Mouse (Mus musculus): Measurements from ENCODE around the gene Cdh1. TPM values are rescaled to one million over a fixed set of nuclear protein-coding genes. Genes with fewer than 3 reads are reported as not detected.
A peak's percentile ranks its signal among the peaks of the same experiment; 100 is the strongest.

Gene Cdh1
- polyA plus RNA-seq, 1 experiment from 2014 or later, result 0.19 TPM

DNA sequence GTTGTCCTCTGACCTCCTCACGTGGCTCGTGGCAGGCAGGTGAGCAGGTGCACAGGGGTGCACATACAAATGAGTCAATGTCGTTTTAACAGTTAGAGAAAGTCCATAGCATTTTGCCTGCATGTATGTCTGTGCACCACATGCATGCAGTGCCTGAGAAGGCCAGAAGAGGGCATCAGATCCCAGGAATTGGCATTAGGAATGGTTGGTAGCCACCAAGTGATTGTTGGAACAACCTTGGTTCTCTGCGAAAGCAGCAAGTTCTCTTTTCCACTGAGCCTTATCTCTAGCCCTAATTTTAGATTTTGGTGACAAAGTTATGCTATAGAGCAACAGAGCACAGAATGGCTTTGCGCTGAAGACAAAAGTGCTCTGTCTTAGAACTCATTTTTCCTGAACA lies 96.4 kb downstream of the Cdh1 start:
- no peaks in the 10 kb centered on the region for H3K9me3 ChIP-seq (ENCODE audit: control insufficient read depth, low read length)
- no peak overlapping the region for H3K27ac ChIP-seq (ENCODE audit: low read depth, low read length)
- H3K36me3 ChIP-seq (ENCODE audit: control insufficient read depth, insufficient read depth, low read length), result peaks cover 8% of the 10 kb centered on the region
- H3K4me1 ChIP-seq (ENCODE audit: control insufficient read depth, insufficient read depth, low read length), result no peaks in the 10 kb centered on the region
- no peak overlapping the region for H3K9ac ChIP-seq (replicated peaks; ENCODE audit: low read depth, low read length)
- no peak overlapping the region for H3K4me2 ChIP-seq (ENCODE audit: low read depth, low read length)
- WGBS, result 75% methylated on average over 5 of the region's 5 CpGs
- no peak overlapping the region for H3K4me3 ChIP-seq (ENCODE audit: low read depth, low read length)
- no peaks in the 10 kb centered on the region for H3K27me3 ChIP-seq (ENCODE audit: control insufficient read depth, insufficient read depth, low read length)
- no peak for ATAC-seq (ENCODE audit: low read depth)

DNA sequence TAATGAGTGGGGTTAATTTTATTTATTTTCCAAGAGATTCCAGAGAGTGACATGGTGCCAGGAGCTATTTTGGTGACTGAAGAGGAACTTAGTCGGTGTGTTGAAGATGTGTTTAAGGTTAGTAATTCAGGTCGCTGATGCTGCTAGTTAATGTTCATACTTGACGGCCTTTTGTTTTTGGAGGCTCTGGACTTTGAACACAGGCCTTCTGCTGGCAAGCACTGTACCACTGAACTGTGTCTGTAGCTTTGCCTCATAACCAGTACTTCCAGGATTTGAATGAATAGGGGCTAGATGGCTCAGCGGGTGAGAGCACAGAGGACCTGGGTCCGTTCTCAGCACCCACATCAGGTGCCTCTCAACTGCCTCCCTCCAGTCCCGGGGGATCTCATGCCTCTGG lies 97.0 kb downstream of the Cdh1 start:
- no peak for ATAC-seq (ENCODE audit: low read depth)
- no peak overlapping the region for H3K27ac ChIP-seq (ENCODE audit: low read depth, low read length)
- no peak overlapping the region for H3K4me2 ChIP-seq (ENCODE audit: low read depth, low read length)
- no peak overlapping the region for H3K9ac ChIP-seq (replicated peaks; ENCODE audit: low read depth, low read length)
- H3K36me3 ChIP-seq (ENCODE audit: control insufficient read depth, insufficient read depth, low read length), result peaks cover 8% of the 10 kb centered on the region
- 95% methylated on average over 6 of the region's 6 CpGs for WGBS
- H3K4me1 ChIP-seq (ENCODE audit: control insufficient read depth, insufficient read depth, low read length), result no peaks in the 10 kb centered on the region
- no peaks in the 10 kb centered on the region for H3K27me3 ChIP-seq (ENCODE audit: control insufficient read depth, insufficient read depth, low read length)
- H3K9me3 ChIP-seq (ENCODE audit: control insufficient read depth, low read length), result no peaks in the 10 kb centered on the region
- H3K4me3 ChIP-seq (ENCODE audit: low read depth, low read length), result no peak overlapping the region

DNA sequence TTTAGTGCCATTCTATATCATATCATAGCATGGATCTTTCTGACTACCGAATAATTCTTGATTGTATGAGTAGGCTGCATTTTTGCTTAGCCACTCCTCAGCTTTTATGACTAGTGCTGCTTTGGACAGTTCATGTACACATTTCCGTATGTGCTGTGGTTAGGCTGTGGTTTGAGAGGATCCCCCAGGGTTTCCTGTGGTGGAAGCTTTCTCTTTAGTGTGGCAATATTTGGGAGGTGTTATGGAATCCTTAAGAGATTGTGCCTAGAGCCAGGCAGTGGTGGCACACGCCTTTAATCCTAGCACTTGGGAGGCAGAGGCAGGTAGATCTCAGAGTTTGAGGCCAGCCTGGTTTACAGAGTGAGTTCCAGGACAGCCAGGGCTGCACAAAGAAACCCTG lies 98.2 kb downstream of the Cdh1 start:
- Histone ChIP-seq H3K36me3 (ENCODE audit: control insufficient read depth, insufficient read depth, low read length) (peaks cover 8% of the 10 kb centered on the region), H3K4me1 (ENCODE audit: control insufficient read depth, insufficient read depth, low read length) (no peaks in the 10 kb centered on the region), H3K9me3 (ENCODE audit: control insufficient read depth, low read length) (no peaks in the 10 kb centered on the region), H3K27me3 (ENCODE audit: control insufficient read depth, insufficient read depth, low read length) (no peaks in the 10 kb centered on the region), H3K4me3 (ENCODE audit: low read depth, low read length) (no peak overlapping the region), H3K4me2 (ENCODE audit: low read depth, low read length) (no peak overlapping the region), H3K27ac (ENCODE audit: low read depth, low read length) (no peak overlapping the region), H3K9ac (replicated peaks; ENCODE audit: low read depth, low read length) (no peak overlapping the region)
- WGBS, result 87% methylated on average over 3 of the region's 3 CpGs
- no peak for ATAC-seq (ENCODE audit: low read depth)

DNA sequence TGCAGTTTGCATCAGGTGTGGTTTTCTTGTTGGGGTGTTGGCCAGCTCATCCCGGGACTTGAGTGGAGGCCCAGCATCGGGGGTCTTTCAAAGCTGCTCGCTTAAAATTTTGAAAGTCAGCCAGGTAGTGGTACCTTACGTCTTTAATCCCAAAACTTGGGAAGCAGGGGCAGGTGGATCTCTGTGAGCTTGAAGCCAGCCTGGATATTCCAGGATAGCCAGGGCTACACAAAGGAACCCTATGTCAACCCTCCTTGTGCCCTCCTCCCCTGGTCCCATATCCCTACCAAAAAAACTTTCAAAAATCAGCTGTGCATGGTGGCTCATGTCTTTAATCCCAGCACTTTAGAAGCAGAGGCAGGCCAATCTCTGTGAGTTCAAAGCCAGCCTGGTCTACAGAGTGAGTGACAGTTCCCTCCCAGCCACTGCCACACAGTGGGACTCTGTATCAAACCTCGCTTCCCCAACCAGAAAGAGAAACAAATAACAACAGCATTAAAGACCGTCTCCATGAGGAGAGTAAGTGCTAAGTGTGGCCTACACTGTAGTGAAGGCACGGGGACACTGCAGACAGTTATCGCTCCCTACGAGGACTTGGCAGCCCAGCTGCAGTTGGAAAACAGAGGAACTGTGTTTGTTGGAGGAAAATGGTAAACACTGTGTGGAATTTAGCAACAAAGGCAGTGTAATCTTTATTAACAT lies 101.2 kb downstream of the Cdh1 start:
- no peak for ATAC-seq (ENCODE audit: low read depth)

DNA sequence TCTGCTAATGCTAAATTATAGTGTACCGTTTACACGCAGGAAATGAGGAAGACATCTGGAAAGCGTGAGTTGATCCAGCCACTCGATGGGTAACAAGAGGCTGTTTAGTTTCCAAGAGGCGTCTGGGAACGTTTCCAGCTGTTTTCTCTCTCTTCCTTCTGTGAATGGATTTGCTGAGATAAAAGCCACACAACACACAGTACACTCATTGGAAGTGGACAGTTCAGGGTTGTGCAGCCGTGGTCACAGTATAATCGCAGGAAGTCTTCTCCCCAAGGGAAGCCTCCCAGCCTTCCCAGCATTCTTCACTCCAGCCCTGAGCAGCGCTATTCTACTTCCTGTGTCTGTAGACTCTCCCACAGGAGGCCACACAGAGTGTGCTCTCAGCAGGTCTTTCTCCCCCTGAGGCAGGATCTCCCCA lies 101.8 kb downstream of the Cdh1 start:
- peak overlapping the region; percentile 58; the same call in 1 of the 2 replicates for H3K27ac ChIP-seq (ENCODE audit: low read depth, low read length)
- ATAC-seq (ENCODE audit: low read depth), result no peak
- no peak overlapping the region for H3K9ac ChIP-seq (replicated peaks; ENCODE audit: low read depth, low read length)
- 54% methylated on average over 9 of the region's 9 CpGs for WGBS
- H3K9me3 ChIP-seq (ENCODE audit: control insufficient read depth, low read length), result no peaks in the 10 kb centered on the region
- no peaks in the 10 kb centered on the region for H3K4me1 ChIP-seq (ENCODE audit: control insufficient read depth, insufficient read depth, low read length)
- H3K36me3 ChIP-seq (ENCODE audit: control insufficient read depth, insufficient read depth, low read length), result no peaks in the 10 kb centered on the region
- H3K4me2 ChIP-seq (ENCODE audit: low read depth, low read length), result no peak overlapping the region
- no peak overlapping the region for H3K4me3 ChIP-seq (ENCODE audit: low read depth, low read length)
- H3K27me3 ChIP-seq (ENCODE audit: control insufficient read depth, insufficient read depth, low read length), result no peaks in the 10 kb centered on the region

More for the DNA sequence above, 101.2 kb downstream of the Cdh1 start:
- H3K9ac ChIP-seq (replicated peaks; ENCODE audit: low read depth, low read length), result no peak overlapping the region
- peak overlapping the region; percentile 58; the same call in 1 of the 2 replicates for H3K27ac ChIP-seq (ENCODE audit: low read depth, low read length)
- H3K4me1 ChIP-seq (ENCODE audit: control insufficient read depth, insufficient read depth, low read length), result no peaks in the 10 kb centered on the region
- H3K9me3 ChIP-seq (ENCODE audit: control insufficient read depth, low read length), result no peaks in the 10 kb centered on the region
- H3K4me2 ChIP-seq (ENCODE audit: low read depth, low read length), result no peak overlapping the region
- no peaks in the 10 kb centered on the region for H3K27me3 ChIP-seq (ENCODE audit: control insufficient read depth, insufficient read depth, low read length)
- no peaks in the 10 kb centered on the region for H3K36me3 ChIP-seq (ENCODE audit: control insufficient read depth, insufficient read depth, low read length)
- 82% methylated on average over 9 of the region's 9 CpGs for WGBS
- no peak overlapping the region for H3K4me3 ChIP-seq (ENCODE audit: low read depth, low read length)

DNA sequence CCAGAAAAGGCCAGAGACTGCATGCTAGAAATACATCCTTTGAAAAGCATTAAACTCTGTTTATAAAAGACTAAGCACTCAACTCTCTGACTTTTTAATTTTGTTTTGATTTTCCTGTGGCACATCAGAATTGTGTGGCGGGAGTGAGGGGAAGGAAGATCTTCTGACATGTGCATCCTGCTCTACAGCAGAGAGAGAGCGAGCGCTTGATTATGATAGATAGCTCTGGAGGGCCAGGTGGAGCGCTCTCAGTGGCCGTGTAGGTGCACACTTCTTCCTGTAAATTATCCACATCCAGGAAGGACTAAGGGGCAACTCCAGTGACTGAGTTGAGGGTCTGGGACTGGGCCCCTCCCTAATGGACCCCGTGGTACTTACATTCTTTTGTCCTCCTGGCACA lies 103.0 kb downstream of the Cdh1 start:
- WGBS, result 88% methylated on average over 6 of the region's 6 CpGs
- Histone ChIP-seq H3K27ac (ENCODE audit: low read depth, low read length) (no peak overlapping the region), H3K9ac (replicated peaks; ENCODE audit: low read depth, low read length) (no peak overlapping the region), H3K4me3 (ENCODE audit: low read depth, low read length) (no peak overlapping the region), H3K4me2 (ENCODE audit: low read depth, low read length) (no peak overlapping the region), H3K36me3 (ENCODE audit: control insufficient read depth, insufficient read depth, low read length) (no peaks in the 10 kb centered on the region), H3K4me1 (ENCODE audit: control insufficient read depth, insufficient read depth, low read length) (no peaks in the 10 kb centered on the region), H3K9me3 (ENCODE audit: control insufficient read depth, low read length) (no peaks in the 10 kb centered on the region), H3K27me3 (ENCODE audit: control insufficient read depth, insufficient read depth, low read length) (no peaks in the 10 kb centered on the region)
- ATAC-seq (ENCODE audit: low read depth), result no peak

DNA sequence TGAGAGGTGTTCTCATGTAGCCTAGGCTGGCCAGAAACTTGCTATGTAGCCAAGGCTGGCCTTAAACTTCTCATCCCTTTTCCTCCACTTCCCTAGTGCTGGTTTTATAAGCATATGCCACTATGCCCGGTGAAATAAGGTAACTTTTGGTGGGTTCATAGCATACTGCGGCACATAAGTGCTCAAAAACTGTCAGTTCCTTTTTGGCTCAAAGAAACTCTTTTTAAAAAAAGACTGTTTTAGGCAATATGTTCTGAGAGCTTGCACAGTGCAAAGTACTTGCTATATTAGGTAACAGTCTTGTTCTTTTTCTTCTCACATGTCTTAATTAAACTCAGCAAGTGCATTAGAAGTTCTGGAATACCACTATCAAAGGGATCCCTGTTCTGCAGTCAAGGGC lies 106.9 kb downstream of the Cdh1 start:
- H3K27ac ChIP-seq (ENCODE audit: low read depth, low read length), result no peak overlapping the region
- H3K36me3 ChIP-seq (ENCODE audit: control insufficient read depth, insufficient read depth, low read length), result no peaks in the 10 kb centered on the region
- no peak for ATAC-seq (ENCODE audit: low read depth)
- H3K4me1 ChIP-seq (ENCODE audit: control insufficient read depth, insufficient read depth, low read length), result no peaks in the 10 kb centered on the region
- 100% methylated on average over 2 of the region's 2 CpGs for WGBS
- no peak overlapping the region for H3K4me2 ChIP-seq (ENCODE audit: low read depth, low read length)
- H3K9ac ChIP-seq (replicated peaks; ENCODE audit: low read depth, low read length), result no peak overlapping the region
- H3K9me3 ChIP-seq (ENCODE audit: control insufficient read depth, low read length), result no peaks in the 10 kb centered on the region
- no peak overlapping the region for H3K4me3 ChIP-seq (ENCODE audit: low read depth, low read length)
- H3K27me3 ChIP-seq (ENCODE audit: control insufficient read depth, insufficient read depth, low read length), result no peaks in the 10 kb centered on the region

DNA sequence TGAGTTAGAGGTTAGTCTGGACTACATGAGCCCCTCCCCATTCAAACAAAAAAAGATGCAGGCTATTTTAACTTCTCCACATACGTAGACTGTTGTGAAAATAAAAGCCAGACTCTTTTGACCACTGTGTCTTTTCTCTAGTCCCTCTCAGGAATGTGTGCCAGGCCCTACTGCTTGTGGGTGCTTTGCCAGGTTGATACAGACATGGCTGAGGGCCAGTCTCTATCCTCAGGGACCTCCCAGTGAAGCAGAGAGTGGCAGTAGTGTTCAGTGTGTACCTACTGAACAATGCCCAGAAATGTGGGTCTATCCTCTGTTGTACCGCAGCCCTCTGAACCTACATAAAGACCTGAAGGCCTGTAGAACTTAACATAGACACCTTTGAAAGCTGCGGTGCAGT lies 109.3 kb downstream of the Cdh1 start:
- no peak overlapping the region for H3K27ac ChIP-seq (ENCODE audit: low read depth, low read length)
- no peak overlapping the region for H3K4me3 ChIP-seq (ENCODE audit: low read depth, low read length)
- no peak overlapping the region for H3K9ac ChIP-seq (replicated peaks; ENCODE audit: low read depth, low read length)
- no peaks in the 10 kb centered on the region for H3K36me3 ChIP-seq (ENCODE audit: control insufficient read depth, insufficient read depth, low read length)
- H3K27me3 ChIP-seq (ENCODE audit: control insufficient read depth, insufficient read depth, low read length), result no peaks in the 10 kb centered on the region
- no peak for ATAC-seq (ENCODE audit: low read depth)
- H3K4me2 ChIP-seq (ENCODE audit: low read depth, low read length), result no peak overlapping the region
- H3K4me1 ChIP-seq (ENCODE audit: control insufficient read depth, insufficient read depth, low read length), result no peaks in the 10 kb centered on the region
- 84% methylated on average over 3 of the region's 3 CpGs for WGBS
- no peaks in the 10 kb centered on the region for H3K9me3 ChIP-seq (ENCODE audit: control insufficient read depth, low read length)

DNA sequence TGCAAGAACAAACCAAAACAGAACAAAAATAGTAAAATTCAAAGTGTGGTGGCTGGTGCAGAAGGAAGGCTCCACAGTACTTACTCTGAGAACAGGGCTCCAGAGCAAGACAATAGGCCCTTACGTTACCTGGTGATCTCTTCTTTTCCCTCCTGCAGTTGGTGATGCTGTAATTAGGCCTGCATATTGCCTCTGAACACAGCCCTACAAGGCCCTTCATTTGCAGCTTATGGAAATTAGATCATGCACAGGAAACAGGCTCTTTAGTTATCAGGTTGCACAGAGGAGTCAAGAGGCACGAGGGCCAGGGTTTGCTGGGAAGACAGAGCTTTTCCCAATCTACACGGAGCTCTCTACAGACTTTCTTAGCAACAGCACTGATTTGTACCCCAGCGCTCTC lies 111.1 kb downstream of the Cdh1 start:
- H3K27me3 ChIP-seq (ENCODE audit: control insufficient read depth, insufficient read depth, low read length), result no peaks in the 10 kb centered on the region
- no peaks in the 10 kb centered on the region for H3K36me3 ChIP-seq (ENCODE audit: control insufficient read depth, insufficient read depth, low read length)
- no peak overlapping the region for H3K4me2 ChIP-seq (ENCODE audit: low read depth, low read length)
- no peak overlapping the region for H3K27ac ChIP-seq (ENCODE audit: low read depth, low read length)
- no peaks in the 10 kb centered on the region for H3K9me3 ChIP-seq (ENCODE audit: control insufficient read depth, low read length)
- ATAC-seq (ENCODE audit: low read depth), result no peak
- peaks cover 4% of the 10 kb centered on the region; the same call in 1 of the 2 replicates for H3K4me1 ChIP-seq (ENCODE audit: control insufficient read depth, insufficient read depth, low read length)
- no peak overlapping the region for H3K4me3 ChIP-seq (ENCODE audit: low read depth, low read length)
- no peak overlapping the region for H3K9ac ChIP-seq (replicated peaks; ENCODE audit: low read depth, low read length)
- WGBS, result 83% methylated on average over 4 of the region's 4 CpGs

Data from neural tube, embryonic 14.5 days (tissue).